Mouse (Mus musculus) MEL (cell line): ENCODE results near the gene Tead1. TPM values are rescaled to one million over a fixed set of nuclear protein-coding genes. Genes with fewer than 3 reads are reported as not detected.

Source experiments
- DNase-seq: peaks from one replicate; pipeline ENCODE4 v3.0.0; 2011; ENCODE audit warnings: low read depth, low spot score
- H3K27ac ChIP-seq: 2 replicates; pipeline ENCODE4 v1.5.1; 2012; ENCODE audit warnings: low read depth, mild to moderate bottlenecking, control low read depth, low read length, moderate library complexity; ENCODE audit not compliant: control insufficient read depth
- H3K27me3 ChIP-seq, 2 experiments: fragments of 150-350 bp in 1 of 2; sonication (generic) in 1 of 2; 2 replicates each; pipeline ENCODE4 v1.6.1; 2012; ENCODE audit warnings: low read length in 2 of 2, mild to moderate bottlenecking in 2 of 2, improper control_type of control experiment in 1 of 2, moderate library complexity in 1 of 2; ENCODE audit not compliant: insufficient read depth in 2 of 2, control insufficient read depth in 1 of 2
- H3K36me3 ChIP-seq, 2 experiments: 2 replicates each; pipeline ENCODE4 v1.6.1; 2012 to 2014; ENCODE audit warnings: low read length in 2 of 2, improper control_type of control experiment in 1 of 2, inconsistent platforms in 1 of 2, mild to moderate bottlenecking in 1 of 2; ENCODE audit not compliant: insufficient read depth in 2 of 2, control insufficient read depth in 1 of 2
- H3K4me1 ChIP-seq, 2 experiments: fragments of 150-350 bp in 1 of 2; sonication (generic) in 1 of 2; 2 replicates each; pipeline ENCODE4 v1.6.1; 2012; ENCODE audit warnings: low read length in 2 of 2, improper control_type of control experiment in 1 of 2, mild to moderate bottlenecking in 1 of 2; ENCODE audit not compliant: insufficient read depth in 2 of 2, control insufficient read depth in 1 of 2
- H3K4me3 ChIP-seq, 2 experiments: fragments of 150-350 bp in 1 of 2; sonication (generic) in 1 of 2; 2 replicates each; pipeline ENCODE4 v1.5.1; 2012; ENCODE audit warnings: low read depth in 2 of 2, low read length in 2 of 2, mild to moderate bottlenecking in 2 of 2, moderate library complexity in 2 of 2, control low read depth in 1 of 2, improper control_type of control experiment in 1 of 2; ENCODE audit not compliant: control insufficient read depth in 1 of 2, insufficient read depth in 1 of 2
- H3K79me2 ChIP-seq: 2 replicates; pipeline ENCODE4 v1.6.1; 2012; ENCODE audit warnings: mild to moderate bottlenecking, low read length, moderate library complexity; ENCODE audit not compliant: control insufficient read depth, poor library complexity, insufficient read depth
- H3K9ac ChIP-seq: 2 replicates; pipeline ENCODE4 v1.6.1; 2012; ENCODE audit warnings: low read depth, mild to moderate bottlenecking, control low read depth, low read length, moderate library complexity; ENCODE audit not compliant: control insufficient read depth, poor library complexity, severe bottlenecking
- H3K9me3 ChIP-seq: fragments of 150-350 bp; sonication (generic); replicated peaks from 2 replicates; pipeline ENCODE4 v1.6.1; 2012; ENCODE audit warnings: mild to moderate bottlenecking, low read length, improper control_type of control experiment, moderate library complexity; ENCODE audit not compliant: insufficient read depth
- BHLHE40 ChIP-seq: IDR thresholded peaks from 2 replicates; pipeline ENCODE4 v1.6.1; 2012; ENCODE audit warnings: low read depth, mild to moderate bottlenecking, inconsistent platforms, low read length, improper control_type of control experiment, borderline replicate concordance
- CHD1 ChIP-seq: IDR thresholded peaks from 2 replicates; pipeline ENCODE4 v1.6.1; 2012; ENCODE audit warnings: low read depth, mild to moderate bottlenecking, inconsistent platforms, low read length, improper control_type of control experiment
- CHD2 ChIP-seq: IDR thresholded peaks from 2 replicates; pipeline ENCODE4 v1.6.1; 2011; ENCODE audit warnings: low read length, improper control_type of control experiment
- CTCF ChIP-seq, 3 experiments: IDR thresholded peaks in 2 of 3; conservative IDR thresholded peaks in 1 of 3; 2 replicates each; pipeline ENCODE4 v1.5.1; 2011 to 2012; ENCODE audit warnings: low read length in 3 of 3, low read depth in 2 of 3, mild to moderate bottlenecking in 2 of 3, improper control_type of control experiment in 1 of 3, inconsistent platforms in 1 of 3, mixed read lengths in 1 of 3, moderate library complexity in 1 of 3; ENCODE audit not compliant: control insufficient read depth in 1 of 3, insufficient read depth in 1 of 3, poor library complexity in 1 of 3, severe bottlenecking in 1 of 3
- ELF1 ChIP-seq: IDR thresholded peaks from 2 replicates; pipeline ENCODE4 v1.6.1; 2014; ENCODE audit warnings: low read depth, mild to moderate bottlenecking, inconsistent platforms, low read length, improper control_type of control experiment, moderate library complexity
- GABPA ChIP-seq: IDR thresholded peaks from 2 replicates; pipeline ENCODE4 v1.6.1; 2012; ENCODE audit warnings: low read depth, mild to moderate bottlenecking, inconsistent platforms, low read length, improper control_type of control experiment, moderate library complexity
- GATA1 ChIP-seq: IDR thresholded peaks from 2 replicates; pipeline ENCODE4 v1.6.1; 2011; ENCODE audit warnings: low read depth, low read length, improper control_type of control experiment
- HCFC1 ChIP-seq: IDR thresholded peaks from 2 replicates; pipeline ENCODE4 v1.6.1; 2012; ENCODE audit warnings: low read depth, mild to moderate bottlenecking, inconsistent platforms, low read length, improper control_type of control experiment, moderate library complexity
- KAT2A ChIP-seq: conservative IDR thresholded peaks from 2 replicates; pipeline ENCODE4 v1.6.1; 2012; ENCODE audit warnings: low read depth, low read length, improper control_type of control experiment, inconsistent platforms
- MAX ChIP-seq: IDR thresholded peaks from 2 replicates; pipeline ENCODE4 v1.6.1; 2011; ENCODE audit warnings: low read length, improper control_type of control experiment
- MAZ ChIP-seq: IDR thresholded peaks from 2 replicates; pipeline ENCODE4 v1.6.1; 2012; ENCODE audit warnings: low read depth, mild to moderate bottlenecking, inconsistent platforms, low read length, improper control_type of control experiment
- MEF2A ChIP-seq: IDR thresholded peaks from 2 replicates; pipeline ENCODE4 v1.6.1; 2014; ENCODE audit warnings: low read depth, mild to moderate bottlenecking, inconsistent platforms, low read length, improper control_type of control experiment; ENCODE audit not compliant: poor library complexity, insufficient replicate concordance, severe bottlenecking; ENCODE audit errors: extremely low read depth
- MXI1 ChIP-seq: IDR thresholded peaks from 2 replicates; pipeline ENCODE4 v1.6.1; 2011; ENCODE audit warnings: mild to moderate bottlenecking, low read depth, low read length, improper control_type of control experiment
- MYB ChIP-seq: IDR thresholded peaks from 2 replicates; pipeline ENCODE4 v1.6.1; 2011; ENCODE audit warnings: mild to moderate bottlenecking, low read depth, low read length, improper control_type of control experiment
- MYC ChIP-seq: IDR thresholded peaks from 2 replicates; pipeline ENCODE4 v1.6.1; 2011; ENCODE audit warnings: low read depth, mild to moderate bottlenecking, low read length, improper control_type of control experiment, moderate library complexity
- NELFE ChIP-seq: IDR thresholded peaks from 2 replicates; pipeline ENCODE4 v1.6.1; 2011; ENCODE audit warnings: low read depth, low read length, improper control_type of control experiment
- POLR2A ChIP-seq, 2 experiments: IDR thresholded peaks; 2 replicates each; pipeline ENCODE4 v1.6.1; 2011 to 2012; ENCODE audit warnings: low read length in 2 of 2, mild to moderate bottlenecking in 2 of 2, control low read depth in 1 of 2, improper control_type of control experiment in 1 of 2, low read depth in 1 of 2, moderate library complexity in 1 of 2; ENCODE audit not compliant: control insufficient read depth in 1 of 2, insufficient read depth in 1 of 2, poor library complexity in 1 of 2
- POLR2AphosphoS2 ChIP-seq: IDR thresholded peaks from 2 replicates; pipeline ENCODE4 v1.6.1; 2011; ENCODE audit warnings: low read length, improper control_type of control experiment
- RAD21 ChIP-seq: IDR thresholded peaks from 2 replicates; pipeline ENCODE4 v1.6.1; 2011; ENCODE audit warnings: mild to moderate bottlenecking, low read depth, low read length, improper control_type of control experiment
- RCOR1 ChIP-seq: IDR thresholded peaks from 2 replicates; pipeline ENCODE4 v1.6.1; 2012; ENCODE audit warnings: low read depth, mild to moderate bottlenecking, inconsistent platforms, low read length, improper control_type of control experiment
- SIN3A ChIP-seq: IDR thresholded peaks from 2 replicates; pipeline ENCODE4 v1.6.1; 2012; ENCODE audit warnings: low read length, improper control_type of control experiment, inconsistent platforms
- SMC3 ChIP-seq: IDR thresholded peaks from 2 replicates; pipeline ENCODE4 v1.6.1; 2011; ENCODE audit warnings: low read depth, low read length, improper control_type of control experiment
- TBP ChIP-seq: IDR thresholded peaks from 2 replicates; pipeline ENCODE4 v1.8.0; 2011; ENCODE audit warnings: low read depth, low read length, improper control_type of control experiment
- TCF12 ChIP-seq: IDR thresholded peaks from 2 replicates; pipeline ENCODE4 v1.6.1; 2014; ENCODE audit warnings: low read depth, mild to moderate bottlenecking, inconsistent platforms, low read length, improper control_type of control experiment, moderate library complexity
- UBTF ChIP-seq: IDR thresholded peaks from 2 replicates; pipeline ENCODE4 v1.6.1; 2012; ENCODE audit warnings: low read depth, mild to moderate bottlenecking, inconsistent platforms, low read length, improper control_type of control experiment, moderate library complexity, borderline replicate concordance; ENCODE audit not compliant: insufficient read depth
- USF1 ChIP-seq: IDR thresholded peaks from 2 replicates; pipeline ENCODE4 v1.6.1; 2014; ENCODE audit warnings: low read depth, mild to moderate bottlenecking, inconsistent platforms, low read length, improper control_type of control experiment, moderate library complexity
- ZC3H11A ChIP-seq: IDR thresholded peaks from 2 replicates; pipeline ENCODE4 v1.6.1; 2012; ENCODE audit warnings: low read depth, mild to moderate bottlenecking, inconsistent platforms, low read length, improper control_type of control experiment
- ZKSCAN1 ChIP-seq: IDR thresholded peaks from 2 replicates; pipeline ENCODE4 v1.6.1; 2012; ENCODE audit warnings: low read depth, mild to moderate bottlenecking, inconsistent platforms, low read length, improper control_type of control experiment, moderate library complexity
- ZNF384 ChIP-seq: IDR thresholded peaks from 2 replicates; pipeline ENCODE4 v1.6.1; 2012; ENCODE audit warnings: low read depth, mild to moderate bottlenecking, inconsistent platforms, low read length, improper control_type of control experiment
- polyA plus RNA-seq, 2 experiments: library from polyadenylated mRNA; stranded (reverse) in 1 of 2; unstranded in 1 of 2; fragments of >175 nt in 1 of 2; fragments of >200 nt in 1 of 2; gene quantifications; 2 replicates each; pipeline versions ENCODE4 v1.2.1 to v1.2.4; 2012; ENCODE audit warnings: low replicate concordance in 2 of 2, low read depth in 1 of 2; ENCODE audit not compliant: insufficient read length in 2 of 2, insufficient read depth in 1 of 2, missing spikeins in 1 of 2
- total RNA-seq: library from RNA; depleted of rRNA; stranded (reverse); fragments of 300-350 nt; gene quantifications from 2 replicates; pipeline ENCODE4 v1.2.3, GENCODE M21; 2012

Gene Tead1
- total and polyA plus RNA-seq, 3 experiments: not detected

DNA sequence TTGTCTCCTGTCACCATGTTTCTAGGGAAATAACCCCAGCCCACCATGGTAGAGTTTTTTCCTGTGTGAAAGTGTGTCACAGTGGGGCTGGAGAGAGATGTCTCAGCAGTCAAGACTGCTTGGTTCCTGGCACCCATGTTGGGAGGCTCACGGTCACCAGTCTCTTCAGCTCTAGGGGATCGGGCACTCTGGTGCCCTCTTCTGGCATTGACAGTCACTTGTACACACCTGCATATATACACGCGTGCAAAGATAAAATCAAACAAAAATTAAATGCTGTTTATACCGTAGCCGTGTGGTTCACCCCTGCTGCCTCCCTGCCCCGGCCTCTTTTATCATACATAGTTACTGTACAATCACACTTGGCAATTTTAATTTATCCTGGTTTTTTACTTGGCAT lies 134.0 kb downstream of the Tead1 start:
- Histone ChIP-seq H3K4me3 (no peak overlapping the region), H3K79me2 (no peaks in the 10 kb centered on the region), H3K27me3 (no peaks in the 10 kb centered on the region), H3K9me3 (no peaks in the 10 kb centered on the region), H3K9ac (no peak overlapping the region), H3K27ac (no peak overlapping the region), H3K36me3 (no peaks in the 10 kb centered on the region), H3K4me1 (no peaks in the 10 kb centered on the region)
- TF ChIP-seq MYB: no peak
- TF ChIP-seq CHD2: no peak
- no peak for TF ChIP-seq CHD1
- TF ChIP-seq TCF12: no peak
- TF ChIP-seq UBTF: no peak
- no peak for TF ChIP-seq MAZ
- TF ChIP-seq RAD21: no peak
- no peak for TF ChIP-seq MAX
- no peak for TF ChIP-seq NELFE
- no peak for TF ChIP-seq USF1
- TF ChIP-seq ZNF384: no peak
- no peak for TF ChIP-seq KAT2A
- no peak for TF ChIP-seq BHLHE40
- no peak for TF ChIP-seq TBP
- TF ChIP-seq MYC: no peak
- TF ChIP-seq ZC3H11A: no peak
- no peak for TF ChIP-seq GATA1
- no peak for TF ChIP-seq POLR2AphosphoS2
- TF ChIP-seq SIN3A: no peak
- TF ChIP-seq MEF2A: no peak
- no peak for DNase-seq

DNA sequence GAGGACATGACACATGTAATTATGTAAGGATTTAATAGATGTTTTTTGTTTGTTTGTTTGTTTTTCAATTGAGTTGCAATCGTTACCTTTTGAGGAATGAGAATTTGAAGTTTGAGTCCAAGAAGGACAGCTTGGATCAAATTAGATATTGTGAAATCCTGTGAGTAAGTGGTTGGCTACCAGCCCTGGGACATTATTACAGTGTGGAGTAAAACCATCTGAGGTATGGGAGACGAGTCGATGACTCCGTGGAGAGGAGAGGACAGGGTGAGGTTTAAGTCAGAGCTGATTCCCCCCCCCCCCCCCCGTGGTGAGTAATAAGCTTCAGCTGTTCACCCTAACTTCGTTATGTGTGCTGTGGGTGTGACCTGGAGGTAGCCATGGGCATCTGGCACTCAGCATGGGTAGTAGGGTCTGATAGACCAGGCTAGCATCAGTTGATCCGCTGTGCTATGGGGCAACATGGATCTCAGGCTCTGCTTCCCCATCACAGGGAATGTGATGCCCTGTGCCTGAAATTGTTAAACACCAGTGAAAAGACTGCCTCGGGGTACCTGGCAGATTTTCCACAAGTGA lies 134.7 kb downstream of the Tead1 start:
- H3K9me3 ChIP-seq: no peaks in the 10 kb centered on the region
- no peak for TF ChIP-seq GABPA
- TF ChIP-seq POLR2A (IDR thresholded peaks at IDR 0.05; ENCODE audit: control insufficient read depth in 1 of 2, insufficient read depth in 1 of 2, low read depth in 1 of 2, low read length in 2 of 2, poor library complexity in 1 of 2): no peak
- no peak for TF ChIP-seq KAT2A
- TF ChIP-seq ZKSCAN1: no peak
- no peak for TF ChIP-seq GATA1
- TF ChIP-seq MXI1: no peak
- no peak for TF ChIP-seq ELF1
- no peak for TF ChIP-seq RCOR1
- TF ChIP-seq SMC3: no peak
- TF ChIP-seq USF1: no peak
- no peak for TF ChIP-seq HCFC1
- TF ChIP-seq SIN3A: no peak
- no peak for TF ChIP-seq UBTF
- no peak for TF ChIP-seq CTCF (IDR thresholded peaks at IDR 0.05 in 2 of 3, conservative IDR thresholded peaks at IDR 0.05 in 1 of 3; ENCODE audit: control insufficient read depth in 1 of 3, insufficient read depth in 1 of 3, low read depth in 2 of 3, low read length in 3 of 3, poor library complexity in 1 of 3, severe bottlenecking in 1 of 3)
- TF ChIP-seq MAX: no peak
- no peaks in the 10 kb centered on the region for H3K27me3 ChIP-seq
- no peaks in the 10 kb centered on the region for H3K36me3 ChIP-seq
- no peaks in the 10 kb centered on the region for H3K79me2 ChIP-seq
- H3K9ac ChIP-seq: no peak overlapping the region
- no peak for DNase-seq
- no peaks in the 10 kb centered on the region for H3K4me1 ChIP-seq
- no peak overlapping the region for H3K27ac ChIP-seq
- H3K4me3 ChIP-seq: no peak overlapping the region
